In genomic region chr6:37552760-37553159, GRCm38 (mm10) we compare ENCODE assay signal across 9 mouse cellular contexts. TPM values are rescaled to one million over a fixed set of nuclear protein-coding genes. Genes with fewer than 3 reads are reported as not detected.
DNase-seq lines count a peak whose midpoint lies in the region; ATAC-seq lines count a peak whose summit lies in the region.
"Had no signal": no experiment of that assay in that cellular context is flagged by ENCODE, and none has a peak within 500 bp of the region (broad histone marks: within the 10 kb centered on the region; RNA-seq: fewer than 3 reads in every experiment).

No protein-coding gene starts in this region.

- H3K4me2 ChIP-seq in hindbrain, embryonic 14.5 days (replicated peaks): no peak overlapping the region

- H3K9me3 ChIP-seq in hindbrain, embryonic 10.5 days: no peaks in the 10 kb centered on the region
- no peaks in the 10 kb centered on the region for H3K9me3 ChIP-seq in hindbrain, embryonic 14.5 days (ENCODE audit: control insufficient read depth, low read length)

- no peak overlapping the region for H3K27ac ChIP-seq in hindbrain, embryonic 10.5 days
- H3K27ac ChIP-seq in hindbrain, embryonic 14.5 days: no peak overlapping the region

- no peaks in the 10 kb centered on the region for H3K4me1 ChIP-seq in hindbrain, embryonic 10.5 days (replicated peaks)
- no peaks in the 10 kb centered on the region for H3K4me1 ChIP-seq in hindbrain, embryonic 14.5 days (replicated peaks; ENCODE audit: control insufficient read depth, insufficient read depth, low read length)

- ATAC-seq in hindbrain, embryonic 14.5 days (ENCODE audit: low FRiP score): no peak
- ATAC-seq in granulocyte monocyte progenitor cell, adult 5-6 weeks (replicated peaks; ENCODE audit: poor library complexity, severe bottlenecking): peak; percentile 35; the same call in 1 of the 2 replicates
- ATAC-seq in cerebellum, adult (ENCODE audit: insufficient number of reproducible peaks, low FRiP score, low TSS enrichment): no peak

- H3K9ac ChIP-seq in hindbrain, embryonic 14.5 days: no peak overlapping the region

- no peaks in the 10 kb centered on the region for H3K27me3 ChIP-seq in hindbrain, embryonic 10.5 days (ENCODE audit: insufficient read depth, poor library complexity, severe bottlenecking)
- H3K27me3 ChIP-seq in hindbrain, embryonic 14.5 days (ENCODE audit: control insufficient read depth, insufficient read depth, low read length): no peaks in the 10 kb centered on the region

- DNase-seq in hindbrain, embryonic 10.5 days (ENCODE audit: low spot score): peak; percentile 26
- no peak for DNase-seq in hindbrain, embryonic 14.5 days (ENCODE audit: low spot score)
- DNase-seq in urinary bladder, postnatal 14 days (ENCODE audit: low spot score): peak; percentile 18
- DNase-seq in urinary bladder, adult 2 months (ENCODE audit: low spot score): no peak
- peak; percentile 28 for DNase-seq in thymus, postnatal 25 days
- no peak for DNase-seq in cerebellum, adult 11 months

- no peaks in the 10 kb centered on the region for H3K36me3 ChIP-seq in hindbrain, embryonic 10.5 days
- H3K36me3 ChIP-seq in hindbrain, embryonic 14.5 days (replicated peaks; ENCODE audit: control insufficient read depth, insufficient read depth): no peaks in the 10 kb centered on the region

- H3K4me3 ChIP-seq in hindbrain, embryonic 10.5 days: no peak overlapping the region
- no peak overlapping the region for H3K4me3 ChIP-seq in hindbrain, embryonic 14.5 days (replicated peaks; ENCODE audit: low read length)

- WGBS in hindbrain, embryonic 10.5 days: 81% methylated on average over 2 of the region's 2 CpGs
- WGBS in hindbrain, embryonic 14.5 days: 84% methylated on average over 2 of the region's 2 CpGs

RNA-seq across cellular contexts. Expression of gene Akr1d1, which starts 22.8 kb away (rescaled TPM):
- polyA plus RNA-seq in hindbrain, embryonic 10.5 days (2016; fragmentation: Nextera tagmentation; extraction: Ambion mirVana): not detected in 2 replicates
- polyA plus RNA-seq in hindbrain, embryonic 14.5 days (2014; fragmentation: Nextera tagmentation; extraction: Ambion mirVana): not detected in 2 replicates
- polyA plus RNA-seq in urinary bladder, adult 2 months (2012; rRNA removed): not detected in 2 replicates
- total RNA-seq in granulocyte monocyte progenitor cell, adult 5-6 weeks (2014; fragmentation: Nextera tagmentation): not detected in 2 replicates
- not detected in 2 replicates for total RNA-seq in granulocyte monocyte progenitor cell, adult 5-6 weeks (2017)
- polyA plus RNA-seq: neural tube, embryonic 11.5 days had no signal

Comparison
In these comparisons a context has a peak if more than half of its experiments do, and no peak if none do; other contexts are left out.
1. DNase-seq: peak in hindbrain, embryonic 10.5 days (single experiment), urinary bladder, postnatal 14 days (single experiment) and thymus, postnatal 25 days (single experiment); none in hindbrain, embryonic 14.5 days (single experiment), urinary bladder, adult 2 months (single experiment) and cerebellum, adult 11 months (single experiment).